Mouse (Mus musculus) heart, postnatal 0 days (tissue): ENCODE measurements around the gene Peli2.

Source experiments
- CTCF ChIP-seq: IDR thresholded peaks from 2 replicates; pipeline ENCODE4 v1.5.1; 2016; ENCODE audit warnings: antibody characterized with exemption, control low read depth, low read depth
- EP300 ChIP-seq: IDR thresholded peaks from 2 replicates; pipeline ENCODE4 v1.6.1; 2016; ENCODE audit warnings: antibody characterized with exemption, low read depth

- TF ChIP-seq EP300 (no peak), CTCF (no peak)
Measured at GRCm38 (mm10) chr14:48150903-48151302, 30.3 kb downstream of the Peli2 start.
